Comparison of ENCODE assay signal across 20 mouse cellular contexts in genomic region chr15:80430324-80430723, GRCm38 (mm10).
A peak's percentile ranks its signal among the peaks of the same experiment; 100 is the strongest.
DNase-seq lines count a peak whose midpoint lies in the region; ATAC-seq lines count a peak whose summit lies in the region.
"Had no signal": no experiment of that assay in that cellular context is flagged by ENCODE, and none has a peak within 500 bp of the region (broad histone marks: within the 10 kb centered on the region; RNA-seq: fewer than 3 reads in every experiment).

No protein-coding gene starts in this region.

- no peak overlapping the region for H3K4me2 ChIP-seq in hindbrain, embryonic 11.5 days (replicated peaks; ENCODE audit: low read depth, low read length)
- H3K4me2 ChIP-seq in midbrain, embryonic 11.5 days: no peak overlapping the region
- H3K4me2 ChIP-seq: forebrain, embryonic 15.5 days; midbrain, embryonic 12.5 days had no signal

- no peak for DNase-seq in hindbrain, embryonic 10.5 days (ENCODE audit: low spot score)
- no peak for DNase-seq in hindbrain, embryonic 11.5 days (ENCODE audit: low spot score)
- peak; percentile 33 for DNase-seq in right cerebral cortex, postnatal 25 days
- DNase-seq in right cerebral cortex, postnatal 14 days: no peak
- DNase-seq in midbrain, embryonic 11.5 days (ENCODE audit: low spot score, missing footprints): peak; percentile 60
- DNase-seq in right cerebral cortex, postnatal 4 days: peak; percentile 33
- DNase-seq in urinary bladder, postnatal 10 days (ENCODE audit: low spot score): no peak
- DNase-seq in urinary bladder, postnatal 25 days (ENCODE audit: low spot score): no peak
- DNase-seq: adrenal gland, postnatal 36 days; cerebellum, adult 9-11 months; heart, adult 11 months; heart, postnatal 4 days; kidney, adult 18-20 months; kidney, postnatal 25 days; lung, adult 2 months; lung, postnatal 36 days; thymus, adult 2 months had no signal

- H3K27ac ChIP-seq in hindbrain, embryonic 10.5 days: 0 out of 2 replicates have a peak overlapping the region, but pooled peaks have one; percentile 40
- no peak overlapping the region for H3K27ac ChIP-seq in hindbrain, embryonic 11.5 days (ENCODE audit: low read depth, low read length)
- no peak overlapping the region for H3K27ac ChIP-seq in midbrain, embryonic 11.5 days (ENCODE audit: low read depth, low read length)
- H3K27ac ChIP-seq: forebrain, embryonic 15.5 days; midbrain, embryonic 12.5 days had no signal

- no peak for ATAC-seq in hindbrain, embryonic 11.5 days (ENCODE audit: low FRiP score)
- no peak for ATAC-seq in midbrain, embryonic 11.5 days (ENCODE audit: low FRiP score)
- ATAC-seq: forebrain, embryonic 15.5 days; Patski had no signal

- H3K4me3 ChIP-seq in hindbrain, embryonic 10.5 days: no peak overlapping the region
- no peak overlapping the region for H3K4me3 ChIP-seq in hindbrain, embryonic 11.5 days (ENCODE audit: low read depth, low read length)
- H3K4me3 ChIP-seq in midbrain, embryonic 11.5 days (ENCODE audit: low read depth, low read length): no peak overlapping the region
- H3K4me3 ChIP-seq: forebrain, embryonic 15.5 days; midbrain, embryonic 12.5 days had no signal

- no peaks in the 10 kb centered on the region for H3K27me3 ChIP-seq in hindbrain, embryonic 10.5 days (ENCODE audit: insufficient read depth, poor library complexity, severe bottlenecking)
- H3K27me3 ChIP-seq in hindbrain, embryonic 11.5 days (ENCODE audit: control insufficient read depth, insufficient read depth, low read length): no peaks in the 10 kb centered on the region
- no peaks in the 10 kb centered on the region for H3K27me3 ChIP-seq in midbrain, embryonic 11.5 days (ENCODE audit: control insufficient read depth, insufficient read depth, low read length)
- H3K27me3 ChIP-seq: forebrain, embryonic 15.5 days; midbrain, embryonic 12.5 days had no signal

- H3K4me1 ChIP-seq in hindbrain, embryonic 10.5 days (replicated peaks): peaks cover 28% of the 10 kb centered on the region
- H3K4me1 ChIP-seq in hindbrain, embryonic 11.5 days (replicated peaks; ENCODE audit: control insufficient read depth, insufficient read depth, low read length): no peaks in the 10 kb centered on the region
- no peaks in the 10 kb centered on the region for H3K4me1 ChIP-seq in midbrain, embryonic 11.5 days (ENCODE audit: control insufficient read depth, insufficient read depth, low read length)
- H3K4me1 ChIP-seq: forebrain, embryonic 15.5 days; midbrain, embryonic 12.5 days had no signal

- H3K9me3 ChIP-seq in hindbrain, embryonic 10.5 days: no peaks in the 10 kb centered on the region
- no peaks in the 10 kb centered on the region for H3K9me3 ChIP-seq in hindbrain, embryonic 11.5 days (ENCODE audit: control insufficient read depth, low read length)
- no peaks in the 10 kb centered on the region for H3K9me3 ChIP-seq in midbrain, embryonic 11.5 days (ENCODE audit: control insufficient read depth, low read length)
- H3K9me3 ChIP-seq: forebrain, embryonic 15.5 days; midbrain, embryonic 12.5 days had no signal

- no peaks in the 10 kb centered on the region for H3K36me3 ChIP-seq in hindbrain, embryonic 10.5 days
- H3K36me3 ChIP-seq in hindbrain, embryonic 11.5 days (ENCODE audit: control insufficient read depth, insufficient read depth, low read length): no peaks in the 10 kb centered on the region
- H3K36me3 ChIP-seq in midbrain, embryonic 11.5 days (ENCODE audit: control insufficient read depth, insufficient read depth, low read length): no peaks in the 10 kb centered on the region
- H3K36me3 ChIP-seq: forebrain, embryonic 15.5 days; midbrain, embryonic 12.5 days had no signal

- WGBS in hindbrain, embryonic 10.5 days: 81% methylated on average over 11 of the region's 11 CpGs
- WGBS in hindbrain, embryonic 11.5 days: 81% methylated on average over 11 of the region's 11 CpGs
- 78% methylated on average over 11 of the region's 11 CpGs for WGBS in midbrain, embryonic 11.5 days

- H3K9ac ChIP-seq in hindbrain, embryonic 11.5 days (ENCODE audit: low read depth, low read length): no peak overlapping the region
- no peak overlapping the region for H3K9ac ChIP-seq in midbrain, embryonic 11.5 days (ENCODE audit: low read length)
- H3K9ac ChIP-seq: forebrain, embryonic 15.5 days; midbrain, embryonic 12.5 days had no signal

Comparison
In these comparisons a context has a peak if more than half of its experiments do, and no peak if none do; other contexts are left out.
1. DNase-seq: peak in right cerebral cortex, postnatal 25 days (single experiment), midbrain, embryonic 11.5 days (single experiment) and right cerebral cortex, postnatal 4 days (single experiment); none in hindbrain, embryonic 10.5 days (single experiment), hindbrain, embryonic 11.5 days (single experiment), right cerebral cortex, postnatal 14 days (single experiment), urinary bladder, postnatal 10 days (single experiment) and urinary bladder, postnatal 25 days (single experiment).